Mouse (Mus musculus) cerebellum, postnatal 25 days (tissue): ENCODE measurements around the gene Hils1.

ENCODE experiments used
- DNase-seq, 2 experiments: peaks; one replicate each; pipeline ENCODE4 v3.0.0; 2021; ENCODE audit warnings: mixed read lengths in 2 of 2

Hils1 gene

GRCm38 (mm10) chr11:94967419-94967818 is at the start of gene Hils1:
Gene Hils1 (plus strand): TSS chr11:94967593.
- DNase-seq: no peak

- no peak for DNase-seq
These were observed 49.7 kb upstream of the Hils1 start for GRCm38 (mm10) chr11:94917717-94918116.

DNA sequence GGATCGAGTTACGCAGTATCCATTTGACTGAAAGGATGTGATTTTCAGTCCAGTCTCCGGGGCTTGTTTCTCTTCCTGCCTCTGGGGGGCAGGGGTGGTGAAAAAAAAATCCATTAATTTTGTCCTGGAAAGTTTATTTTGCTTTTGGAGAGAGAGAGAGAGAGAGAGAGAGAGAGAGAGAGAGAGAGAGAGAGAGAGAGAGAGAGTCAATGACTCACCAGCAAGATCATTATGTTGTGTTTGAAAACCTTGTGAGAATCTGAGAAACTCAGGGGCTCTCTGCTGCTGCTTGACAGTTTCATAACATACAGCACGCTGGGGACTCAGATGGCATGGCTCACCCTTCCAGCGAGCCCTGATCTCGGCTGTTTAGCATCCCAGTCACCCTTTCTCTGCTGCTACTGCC is 46.4 kb upstream of the Hils1 start:
- DNase-seq: no peak

DNA sequence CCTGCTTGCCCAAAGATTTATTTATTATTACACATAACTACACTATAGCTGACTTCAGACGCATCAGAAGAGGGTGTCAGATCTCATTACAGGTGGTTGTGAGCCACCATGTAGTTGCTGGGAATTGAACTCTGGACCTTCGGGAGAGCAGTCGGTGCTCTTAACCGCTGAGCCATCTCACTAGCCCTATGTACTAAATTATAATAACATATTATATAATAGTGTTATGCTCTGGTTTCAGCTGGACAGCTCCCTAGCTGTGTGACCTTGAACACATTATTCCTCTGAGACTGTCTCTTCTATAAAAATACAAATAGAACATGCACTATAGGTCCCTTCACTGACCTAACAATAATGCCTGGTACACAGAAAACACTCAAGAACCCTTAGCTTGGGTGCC is 42.4 kb upstream of the Hils1 start:
- no peak for DNase-seq

DNA sequence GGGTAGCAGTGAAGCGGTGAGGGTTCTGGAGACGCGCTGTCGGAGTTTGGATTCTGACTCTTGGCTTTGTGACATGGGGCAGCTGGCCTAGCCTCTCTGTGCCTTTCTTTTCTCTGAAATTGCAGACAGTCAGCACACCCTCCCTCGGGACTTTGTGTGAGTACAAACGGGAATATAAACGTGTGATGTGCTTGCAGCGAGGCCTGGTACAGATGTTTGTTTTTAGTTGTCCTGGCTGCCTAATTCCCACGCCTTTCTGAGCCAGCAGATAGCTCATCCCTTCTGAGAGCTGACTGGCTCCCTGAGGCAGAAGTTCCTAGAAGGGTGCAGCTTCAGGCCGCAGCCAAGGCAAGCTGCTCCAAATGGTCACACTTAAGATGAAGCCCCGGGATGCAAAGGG is 41.0 kb upstream of the Hils1 start:
- DNase-seq: no peak

- DNase-seq: no peak
These were observed 39.6 kb upstream of the Hils1 start for GRCm38 (mm10) chr11:94927771-94928291.

DNA sequence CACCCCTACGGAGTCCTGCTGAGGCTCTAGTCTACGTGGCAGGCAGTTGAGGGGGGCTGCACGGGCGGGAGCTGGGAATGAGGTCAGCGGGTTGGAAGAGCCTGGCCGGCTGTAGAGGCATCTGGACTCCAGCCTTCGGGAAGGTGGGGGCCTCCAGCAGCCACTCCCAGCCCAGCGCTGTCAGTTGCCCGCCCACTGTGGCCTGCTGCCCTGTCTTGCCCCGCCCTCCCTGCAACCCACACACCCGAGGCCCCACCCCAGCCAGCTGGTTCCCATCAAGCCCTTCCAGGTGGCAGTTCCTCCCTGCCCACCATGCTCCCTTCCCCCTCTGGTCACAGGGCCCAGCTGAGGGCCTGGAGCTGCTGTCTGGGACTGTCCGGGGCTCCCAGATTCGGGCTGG is 38.6 kb upstream of the Hils1 start:
- peak in 1 of 2 experiments; percentile 59 for DNase-seq

DNA sequence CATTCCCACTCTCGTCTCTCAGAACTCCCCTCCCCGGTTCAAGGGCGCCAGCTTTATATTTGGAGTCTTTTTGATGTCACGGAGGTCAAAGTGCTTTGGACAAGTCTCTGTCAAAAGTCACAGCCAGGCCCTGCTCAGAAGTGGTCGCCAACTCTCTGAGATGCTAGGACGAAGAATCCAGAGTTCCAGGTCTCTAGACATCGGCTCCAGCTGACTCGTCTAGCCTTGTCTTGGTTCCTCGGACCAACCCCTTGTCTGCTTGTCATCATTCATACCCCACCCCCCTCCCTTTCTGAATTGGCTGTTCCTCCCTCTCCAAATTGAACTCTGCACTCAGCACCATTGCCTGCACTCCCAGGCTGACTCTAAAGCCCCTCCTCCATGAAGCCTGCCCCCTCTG is 37.8 kb upstream of the Hils1 start:
- no peak for DNase-seq

GRCm38 (mm10) chr11:94930151-94930550 is 37.2 kb upstream of the Hils1 start:
- DNase-seq: no peak

DNA sequence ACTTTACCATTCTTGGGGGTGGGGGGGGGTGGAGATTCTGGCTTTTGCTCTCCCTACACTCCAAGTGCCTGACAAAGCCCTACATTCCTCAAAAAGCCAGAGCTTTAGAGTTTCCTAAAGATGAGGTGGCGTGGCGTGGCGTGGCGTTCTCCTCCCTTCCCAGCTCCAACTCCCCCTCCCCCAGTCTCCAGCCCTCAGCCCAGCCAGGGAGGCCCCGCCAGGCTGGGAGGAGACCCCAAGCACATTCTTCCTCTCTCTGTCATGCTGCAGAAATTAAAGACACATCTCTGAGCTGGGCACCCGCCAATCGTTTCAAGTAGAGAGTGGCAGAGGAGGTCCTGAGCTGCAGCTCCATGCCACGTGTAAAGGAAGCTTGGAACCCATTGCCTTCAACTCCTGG is 33.8 kb upstream of the Hils1 start:
- no peak for DNase-seq

- DNase-seq: no peak
These were observed 32.9 kb upstream of the Hils1 start for GRCm38 (mm10) chr11:94934526-94934925.

GRCm38 (mm10) chr11:94936045-94936444 is 31.3 kb upstream of the Hils1 start, which contains the start of gene Col1a1:
Gene Col1a1 (plus strand): TSS chr11:94936224.
- DNase-seq: peak in 1 of 2 experiments; percentile 23

DNA sequence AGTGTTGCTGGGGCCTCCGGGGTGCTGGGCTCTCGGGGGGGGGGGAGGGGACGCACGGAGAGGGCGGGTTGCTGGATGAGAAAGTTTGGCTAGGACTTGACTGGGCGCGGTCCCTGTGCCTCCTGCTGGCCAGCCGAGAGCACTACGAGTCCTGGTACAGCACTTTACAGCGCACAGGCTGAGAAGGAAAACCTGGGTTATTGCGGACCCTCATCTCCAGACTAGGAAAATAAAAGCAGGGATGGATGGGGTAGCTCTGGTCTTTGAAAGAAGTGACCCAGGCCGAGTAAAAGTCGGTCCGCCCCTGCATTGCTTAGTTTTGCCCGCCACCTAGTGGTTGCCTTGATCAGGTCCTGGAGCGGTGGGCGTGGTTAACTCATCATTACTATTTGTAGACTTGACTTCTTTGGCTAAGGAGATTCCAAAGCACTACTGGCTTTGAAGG is 30.5 kb upstream of the Hils1 start:
- DNase-seq: peak; percentile 88 to 94

GRCm38 (mm10) chr11:94937335-94937781 is 30.0 kb upstream of the Hils1 start:
- no peak for DNase-seq

DNA sequence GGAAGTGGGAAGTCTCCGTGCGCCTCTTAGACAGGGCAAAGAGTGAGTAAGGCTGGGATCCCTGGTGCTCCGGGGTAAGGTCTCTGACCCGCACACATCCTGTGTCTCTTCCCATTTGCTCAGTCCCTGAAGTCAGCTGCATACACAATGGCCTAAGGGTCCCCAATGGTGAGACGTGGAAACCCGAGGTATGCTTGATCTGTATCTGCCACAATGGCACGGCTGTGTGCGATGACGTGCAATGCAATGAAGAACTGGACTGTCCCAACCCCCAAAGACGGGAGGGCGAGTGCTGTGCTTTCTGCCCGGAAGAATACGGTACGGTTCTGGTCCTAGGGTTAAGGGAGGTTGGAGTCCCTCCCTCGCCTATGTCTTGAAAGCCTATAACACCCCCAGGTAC is 29.6 kb upstream of the Hils1 start:
- DNase-seq: no peak

- peak in 1 of 2 experiments; percentile 22 for DNase-seq
These were observed 29.1 kb upstream of the Hils1 start for GRCm38 (mm10) chr11:94938296-94938695.

GRCm38 (mm10) chr11:94939280-94939679 is 28.1 kb upstream of the Hils1 start:
- DNase-seq: peak; percentile 76 to 86

DNA sequence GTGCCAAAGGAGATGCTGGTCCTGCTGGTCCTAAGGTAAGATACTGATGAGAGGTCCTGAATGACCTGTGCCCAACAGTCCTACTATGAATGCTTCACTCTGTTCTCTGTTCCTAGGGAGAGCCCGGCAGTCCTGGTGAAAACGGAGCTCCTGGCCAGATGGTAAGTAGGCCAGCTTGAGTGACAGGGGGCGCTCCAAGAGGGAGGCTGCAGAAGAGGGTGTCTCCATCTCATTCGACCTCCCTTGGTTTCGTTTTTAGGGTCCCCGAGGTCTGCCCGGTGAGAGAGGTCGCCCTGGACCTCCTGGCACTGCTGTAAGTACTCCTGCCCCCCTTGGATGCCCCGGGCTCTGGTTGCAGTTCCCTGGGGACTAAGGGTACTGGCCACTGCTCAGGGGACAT is 26.3 kb upstream of the Hils1 start:
- DNase-seq: peak in 1 of 2 experiments; percentile 19

DNA sequence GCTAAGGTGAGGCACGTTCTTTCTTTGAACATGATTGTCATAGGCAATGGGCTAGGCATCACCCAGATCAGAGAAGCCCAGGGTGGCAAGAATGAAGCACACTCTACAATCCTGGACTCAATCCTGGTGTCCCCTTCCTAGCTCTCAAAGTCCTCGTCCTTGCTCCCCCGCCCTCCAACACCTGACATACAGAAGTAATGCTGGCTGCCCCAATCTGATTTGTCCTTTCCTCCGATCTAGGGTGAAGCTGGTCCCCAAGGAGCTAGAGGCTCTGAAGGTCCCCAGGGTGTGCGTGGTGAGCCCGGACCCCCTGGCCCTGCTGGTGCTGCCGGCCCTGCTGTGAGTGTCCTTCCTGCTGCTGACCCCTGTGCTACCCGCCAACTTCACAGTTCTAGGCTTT is 25.6 kb upstream of the Hils1 start:
- DNase-seq: no peak

DNA sequence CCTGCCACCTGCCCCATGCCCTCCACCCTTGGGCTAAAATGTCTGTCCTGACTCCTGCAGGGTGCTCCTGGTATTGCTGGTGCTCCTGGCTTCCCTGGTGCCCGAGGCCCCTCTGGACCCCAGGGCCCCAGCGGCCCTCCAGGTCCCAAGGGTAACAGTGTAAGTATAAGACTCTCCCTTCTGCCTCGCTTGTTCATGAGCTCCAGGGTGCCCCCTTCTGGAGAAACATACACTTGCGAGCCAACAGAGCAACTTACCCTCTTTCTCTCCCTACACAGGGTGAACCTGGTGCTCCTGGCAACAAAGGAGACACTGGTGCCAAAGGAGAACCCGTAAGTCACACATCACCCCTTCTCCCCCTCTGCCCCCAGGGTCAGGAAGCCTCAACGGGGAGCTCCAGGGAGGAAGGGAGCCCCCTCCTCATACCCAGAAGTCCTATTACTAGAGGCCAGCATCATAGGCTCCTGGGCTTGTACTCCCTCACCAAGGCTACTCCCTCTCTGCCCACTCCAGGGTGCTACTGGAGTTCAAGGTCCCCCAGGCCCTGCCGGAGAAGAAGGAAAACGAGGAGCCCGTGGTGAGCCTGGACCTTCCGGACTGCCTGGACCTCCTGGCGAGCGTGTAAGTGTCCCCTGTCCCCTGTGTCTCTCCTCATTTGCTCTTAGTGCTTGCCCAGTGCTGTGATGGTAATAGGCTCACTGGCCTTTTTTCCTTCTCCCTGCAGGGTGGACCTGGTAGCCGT is 24.9 kb upstream of the Hils1 start:
- DNase-seq: peak; percentile 48 to 68

GRCm38 (mm10) chr11:94943054-94943453 is 24.3 kb upstream of the Hils1 start:
- no peak for DNase-seq

GRCm38 (mm10) chr11:94944295-94944694 is 23.1 kb upstream of the Hils1 start:
- peak in 1 of 2 experiments; percentile 26 for DNase-seq

DNA sequence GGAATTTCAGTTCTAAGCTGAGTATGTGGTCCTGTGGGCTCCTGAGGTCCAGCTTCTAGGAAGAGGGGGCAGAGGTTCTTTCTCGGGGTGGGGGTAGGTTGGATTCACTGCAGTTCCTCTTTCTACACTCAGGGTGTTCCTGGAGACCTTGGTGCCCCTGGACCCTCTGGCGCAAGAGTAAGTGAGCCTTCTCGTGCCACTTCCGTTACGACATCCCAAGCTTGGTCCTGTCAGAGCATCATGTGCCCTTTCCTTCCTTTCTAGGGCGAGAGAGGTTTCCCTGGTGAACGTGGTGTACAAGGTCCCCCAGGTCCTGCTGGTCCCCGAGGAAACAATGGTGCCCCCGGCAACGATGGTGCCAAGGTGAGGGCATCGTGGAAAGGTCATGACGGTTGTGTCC is 22.2 kb upstream of the Hils1 start:
- DNase-seq: no peak

DNA sequence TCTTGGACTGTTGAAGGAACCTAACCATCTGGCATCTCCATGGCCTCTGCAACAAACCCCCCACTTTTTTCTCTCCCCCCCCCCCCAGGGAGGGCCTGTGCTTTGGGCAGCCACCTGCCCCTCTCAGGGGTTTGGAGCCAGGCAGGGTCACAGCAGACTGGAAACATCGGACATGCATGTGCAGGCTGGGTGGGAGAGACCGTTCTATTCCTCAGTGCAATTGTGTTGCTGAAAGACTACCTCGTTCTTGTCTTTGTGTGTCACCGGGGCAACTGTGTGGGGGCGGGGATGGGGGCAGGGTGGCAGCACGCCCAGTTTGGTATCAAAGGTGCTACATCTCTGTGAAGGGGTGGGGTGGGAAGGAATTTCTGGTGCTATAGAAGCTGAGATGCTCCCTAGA is 15.2 kb upstream of the Hils1 start:
- DNase-seq: no peak

- no peak for DNase-seq
These were observed 12.3 kb upstream of the Hils1 start for GRCm38 (mm10) chr11:94955103-94955502.
